Mouse (Mus musculus) small intestine, adult 2 months (tissue): ENCODE data around the gene Stk32b. TPM values are rescaled to one million over a fixed set of nuclear protein-coding genes. Genes with fewer than 3 reads are reported as not detected.

Experiments
- H3K27ac ChIP-seq: fragments of 200-500 bp; 2 replicates; pipeline ENCODE4 v1.5.1; 2012; ENCODE audit warnings: low read depth, low read length, control low read depth, inconsistent platforms; ENCODE audit not compliant: insufficient read depth
- H3K27me3 ChIP-seq: fragments of 200-500 bp; 2 replicates; pipeline ENCODE4 v1.6.1; 2012; ENCODE audit warnings: mild to moderate bottlenecking, moderate library complexity, low read length, inconsistent platforms; ENCODE audit not compliant: control insufficient read depth, insufficient read depth
- H3K36me3 ChIP-seq: fragments of 200-500 bp; 2 replicates; pipeline ENCODE4 v1.6.1; 2012; ENCODE audit warnings: mild to moderate bottlenecking, low read length, control low read depth, inconsistent platforms; ENCODE audit not compliant: control insufficient read depth, insufficient read depth
- H3K4me1 ChIP-seq: fragments of 200-500 bp; 2 replicates; pipeline ENCODE4 v1.6.1; 2012; ENCODE audit warnings: low read length, inconsistent platforms, mixed read lengths; ENCODE audit not compliant: control insufficient read depth, insufficient read depth, insufficient read length
- H3K4me3 ChIP-seq: fragments of 200-500 bp; 2 replicates; pipeline ENCODE4 v1.5.1; 2012; ENCODE audit warnings: low read depth, mild to moderate bottlenecking, control low read depth, inconsistent platforms, low read length, moderate library complexity
- CTCF ChIP-seq: fragments of 200-500 bp; IDR thresholded peaks from 2 replicates; pipeline ENCODE4 v1.5.1; 2012; ENCODE audit warnings: low read depth, mild to moderate bottlenecking, control low read depth, inconsistent platforms, low read length, moderate library complexity, mixed read lengths; ENCODE audit not compliant: insufficient replicate concordance, insufficient read length; ENCODE audit errors: extremely low read depth
- POLR2A ChIP-seq: fragments of 200-500 bp; IDR thresholded peaks from 2 replicates; pipeline ENCODE4 v1.6.1; 2012; ENCODE audit warnings: low read depth, mild to moderate bottlenecking, control low read depth, inconsistent platforms, low read length, moderate library complexity
- WGBS: fragments of 180-500 bp; shearing (Covaris S2); methylation state at CpG from one replicate; pipeline ENCODE4 v1.1.7; 2018; 5-methylcytosine and 5-hydroxymethylcytosine counted together
- polyA plus RNA-seq: library from polyadenylated mRNA; depleted of rRNA; stranded (reverse); fragments of >200 nt; gene quantifications from 2 replicates; pipeline ENCODE4 v1.2.3, GENCODE M21; 2012

The Stk32b gene
- polyA plus RNA-seq, 1 experiment = not detected

GRCm38 (mm10) chr5:37557274-37557815 lies 159.6 kb downstream of the Stk32b start:
- Histone ChIP-seq H3K27me3 (no peaks in the 10 kb centered on the region), H3K36me3 (no peaks in the 10 kb centered on the region), H3K4me3 (no peak overlapping the region), H3K27ac (no peak overlapping the region), H3K4me1 (no peaks in the 10 kb centered on the region)
- 67% methylated on average over 6 of the region's 6 CpGs for WGBS
- TF ChIP-seq POLR2A (no peak), CTCF (no peak)

- Histone ChIP-seq H3K36me3 (no peaks in the 10 kb centered on the region), H3K27ac (no peak overlapping the region), H3K4me1 (no peaks in the 10 kb centered on the region), H3K4me3 (no peak overlapping the region), H3K27me3 (no peaks in the 10 kb centered on the region)
- no peak for TF ChIP-seq CTCF
- no peak for TF ChIP-seq POLR2A
- 85% methylated on average over 4 of the region's 4 CpGs for WGBS
Measured at GRCm38 (mm10) chr5:37554231-37554630, 162.7 kb downstream of the Stk32b start.

GRCm38 (mm10) chr5:37551649-37552048 lies 165.3 kb downstream of the Stk32b start:
- 76% methylated on average over 5 of the region's 5 CpGs for WGBS
- Histone ChIP-seq H3K4me1 (no peaks in the 10 kb centered on the region), H3K27ac (no peak overlapping the region), H3K27me3 (no peaks in the 10 kb centered on the region), H3K36me3 (no peaks in the 10 kb centered on the region), H3K4me3 (no peak overlapping the region)
- TF ChIP-seq CTCF = no peak
- TF ChIP-seq POLR2A = no peak

- Histone ChIP-seq H3K27me3 (no peaks in the 10 kb centered on the region), H3K4me3 (no peak overlapping the region), H3K27ac (no peak overlapping the region), H3K4me1 (no peaks in the 10 kb centered on the region), H3K36me3 (no peaks in the 10 kb centered on the region)
- 75% methylated on average over 4 of the region's 4 CpGs for WGBS
- TF ChIP-seq POLR2A = no peak
- no peak for TF ChIP-seq CTCF
Measured at GRCm38 (mm10) chr5:37535726-37536293, 181.2 kb downstream of the Stk32b start.

GRCm38 (mm10) chr5:37535227-37535626 lies 181.7 kb downstream of the Stk32b start:
- Histone ChIP-seq H3K27me3 (no peaks in the 10 kb centered on the region), H3K4me1 (no peaks in the 10 kb centered on the region), H3K36me3 (no peaks in the 10 kb centered on the region), H3K27ac (no peak overlapping the region), H3K4me3 (no peak overlapping the region)
- TF ChIP-seq POLR2A = no peak
- TF ChIP-seq CTCF = no peak
- WGBS = 76% methylated on average over 5 of the region's 5 CpGs

- Histone ChIP-seq H3K27ac (no peak overlapping the region), H3K4me1 (no peaks in the 10 kb centered on the region), H3K27me3 (no peaks in the 10 kb centered on the region), H3K4me3 (no peak overlapping the region), H3K36me3 (no peaks in the 10 kb centered on the region)
- WGBS = 61% methylated on average over 5 of the region's 5 CpGs
- TF ChIP-seq CTCF (no peak), POLR2A (no peak)
Measured at GRCm38 (mm10) chr5:37525363-37525762, 191.6 kb downstream of the Stk32b start.

GRCm38 (mm10) chr5:37520441-37520840 lies 196.5 kb downstream of the Stk32b start:
- no peak overlapping the region for H3K27ac ChIP-seq
- no peaks in the 10 kb centered on the region for H3K36me3 ChIP-seq
- no peaks in the 10 kb centered on the region for H3K4me1 ChIP-seq
- no peaks in the 10 kb centered on the region for H3K27me3 ChIP-seq
- no peak for TF ChIP-seq CTCF
- TF ChIP-seq POLR2A = no peak
- H3K4me3 ChIP-seq = no peak overlapping the region
- WGBS = 51% methylated on average over 3 of the region's 3 CpGs
